18 mouse cellular contexts compared by ENCODE assay signal in the genomic region with DNA sequence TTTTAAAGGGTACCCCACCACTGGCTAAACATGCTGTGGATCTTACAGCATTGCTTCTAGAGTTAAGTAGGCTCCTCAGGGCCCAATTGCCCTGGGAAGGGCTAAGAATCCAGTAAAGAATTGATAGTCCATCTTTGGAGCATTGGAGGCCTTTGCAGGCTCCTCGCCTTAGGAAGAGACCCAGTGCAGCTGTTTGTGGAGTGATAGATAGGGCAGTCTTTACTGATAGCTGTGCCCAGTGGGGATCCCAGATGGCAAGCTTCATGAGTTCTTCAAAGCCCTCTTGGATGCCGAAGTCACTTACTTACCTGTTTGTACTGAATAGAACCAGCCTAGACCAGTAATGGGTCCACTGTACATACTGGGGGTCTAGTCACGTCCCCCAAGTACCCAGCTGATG.
"Had no signal": no experiment of that assay in that cellular context is flagged by ENCODE, and none has a peak within 500 bp of the region (broad histone marks: within the 10 kb centered on the region; RNA-seq: fewer than 3 reads in every experiment).

No protein-coding gene starts in this region.

- DNase-seq: kidney, adult 11 months; kidney, adult 9 months; kidney, postnatal 36 days; left cerebral cortex, postnatal 4 days; lung, adult 2 months; lung, postnatal 36 days; retina, postnatal 1 day; right cerebral cortex, postnatal 4 days; spleen, adult 18-20 months; thymus, adult 18-20 months; thymus, postnatal 25 days had no signal

- H3K4me1 ChIP-seq: midbrain, embryonic 15.5 days; neural tube, embryonic 13.5 days had no signal

- H3K27ac ChIP-seq: kidney, postnatal 0 days; layer of hippocampus, adult 2 months; limb, embryonic 13.5 days; midbrain, embryonic 15.5 days; neural tube, embryonic 13.5 days had no signal

- ATAC-seq: lung, postnatal 0 days; midbrain, embryonic 15.5 days had no signal

- H3K9me3 ChIP-seq: limb, embryonic 13.5 days; midbrain, embryonic 15.5 days; neural tube, embryonic 13.5 days had no signal

- H3K27me3 ChIP-seq: limb, embryonic 13.5 days; midbrain, embryonic 15.5 days; neural tube, embryonic 13.5 days had no signal

- H3K4me3 ChIP-seq: layer of hippocampus, adult 2 months; limb, embryonic 13.5 days; midbrain, embryonic 15.5 days; neural tube, embryonic 13.5 days had no signal

- H3K4me2 ChIP-seq: limb, embryonic 13.5 days; midbrain, embryonic 11.5 days; midbrain, embryonic 15.5 days; neural tube, embryonic 13.5 days had no signal

- H3K9ac ChIP-seq: limb, embryonic 13.5 days; midbrain, embryonic 15.5 days; neural tube, embryonic 13.5 days had no signal
